Mouse (Mus musculus) cerebellum, adult 8-10 months (tissue): ENCODE results near the gene Gtf2h5.

Experiments used
- DNase-seq: peaks from one replicate; pipeline ENCODE4 v3.0.0; 2022

Gtf2h5 gene

DNA sequence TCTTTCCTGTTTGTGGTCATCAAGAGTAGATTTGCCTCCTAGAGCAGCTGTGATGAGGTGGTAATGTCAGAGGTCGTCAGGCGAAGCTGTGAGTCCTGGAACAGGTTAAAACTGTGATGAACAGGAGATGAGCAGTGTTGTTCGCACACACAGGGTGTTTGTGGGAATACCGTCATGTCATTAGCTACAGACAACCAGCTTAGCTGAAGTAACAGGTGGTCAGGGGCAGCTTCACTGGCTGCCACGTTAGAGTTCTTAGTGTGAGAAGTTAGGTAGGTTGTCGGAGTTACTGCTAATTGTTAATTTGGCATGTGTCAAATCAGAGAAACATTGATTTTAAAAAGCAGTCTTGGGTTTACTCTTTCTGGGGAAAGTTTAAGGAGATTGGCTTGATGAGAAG is 34.1 kb downstream of the Gtf2h5 start:
- DNase-seq = no peak

DNA sequence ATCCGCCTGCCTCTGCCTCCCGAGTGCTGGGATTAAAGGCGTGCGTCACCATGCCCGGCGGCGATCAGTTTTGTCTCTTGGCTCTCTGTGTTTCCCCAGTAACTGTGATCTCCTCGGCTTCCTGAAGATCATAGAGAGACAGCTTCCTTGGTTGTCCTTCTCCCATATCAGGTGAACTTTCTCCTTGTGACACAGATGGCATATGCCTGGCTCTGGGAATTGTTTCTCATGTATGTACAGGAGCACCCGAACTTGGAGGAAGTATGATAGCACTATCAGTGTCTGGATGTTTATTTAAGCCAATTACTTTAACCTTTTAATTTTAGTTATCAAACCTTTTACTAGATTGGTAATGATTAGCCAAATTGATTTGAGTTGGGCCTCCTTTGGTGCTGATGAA is 35.5 kb downstream of the Gtf2h5 start:
- DNase-seq = no peak

DNA sequence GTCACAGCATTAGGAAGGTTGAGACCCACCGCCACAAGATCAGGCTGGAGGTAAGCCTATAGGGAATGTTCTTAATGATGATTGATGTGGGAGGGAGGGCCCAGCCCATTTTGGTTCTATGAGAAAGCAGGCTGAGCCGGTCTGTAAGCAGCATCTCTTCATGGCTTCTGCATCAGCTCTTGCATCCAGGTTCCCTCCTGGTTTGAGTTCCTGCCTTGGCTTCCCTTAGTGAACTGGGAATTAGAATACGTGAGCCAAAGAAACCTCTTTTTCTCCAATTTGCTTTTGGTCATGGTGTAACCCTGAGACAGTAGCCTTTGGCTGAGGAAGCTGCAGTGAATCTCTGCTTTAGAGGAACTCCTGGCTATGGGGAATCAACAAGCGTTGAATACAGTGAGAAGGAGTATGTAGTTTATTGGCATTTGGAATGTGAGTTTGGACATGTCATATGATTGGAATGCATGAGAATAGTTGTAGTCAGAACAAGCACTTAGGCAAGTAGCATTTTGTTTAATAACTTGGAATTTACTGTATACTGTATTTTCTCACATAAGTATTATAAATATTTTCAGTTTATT is 37.7 kb downstream of the Gtf2h5 start:
- DNase-seq = no peak

DNA sequence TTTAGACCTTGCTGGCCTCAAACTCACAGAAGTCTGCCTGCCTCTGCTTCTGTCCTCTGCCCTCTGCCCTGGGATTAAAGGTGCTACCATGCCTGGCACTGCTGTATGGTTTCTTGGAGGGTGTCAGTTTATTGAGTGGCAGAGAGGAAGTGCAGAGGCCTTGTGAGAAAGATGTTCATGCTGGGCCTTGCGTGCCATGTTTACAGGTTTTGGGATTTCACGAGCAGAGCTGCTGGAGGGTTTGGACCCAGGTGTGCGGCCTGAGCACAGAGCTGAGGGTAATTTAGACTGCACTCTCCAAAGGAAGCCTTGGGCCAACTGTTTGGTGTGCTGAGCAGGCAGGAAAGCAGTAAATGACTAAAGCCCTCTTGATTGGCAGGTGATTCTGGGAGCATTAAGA is 38.3 kb downstream of the Gtf2h5 start:
- DNase-seq = no peak

DNA sequence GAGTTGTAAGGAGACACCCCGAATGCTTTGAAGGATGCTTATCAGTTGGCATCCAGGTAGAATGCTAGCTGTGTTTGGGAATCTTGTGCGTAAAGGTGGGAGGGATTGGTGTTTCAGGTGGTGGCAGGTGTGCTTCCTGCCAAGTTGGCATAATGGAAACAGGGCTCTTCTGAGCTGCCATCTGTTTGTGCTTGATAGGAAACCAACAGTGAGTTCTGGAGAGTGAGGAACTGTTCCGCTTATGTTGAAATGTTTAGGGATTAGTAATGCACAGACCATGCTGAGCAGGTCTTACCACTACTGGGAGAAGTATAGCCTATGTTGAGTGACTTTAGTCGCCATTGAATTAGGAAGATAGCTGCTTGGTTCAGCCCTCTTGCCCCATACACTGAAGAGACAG is 39.3 kb downstream of the Gtf2h5 start:
- peak; percentile 81 for DNase-seq

DNA sequence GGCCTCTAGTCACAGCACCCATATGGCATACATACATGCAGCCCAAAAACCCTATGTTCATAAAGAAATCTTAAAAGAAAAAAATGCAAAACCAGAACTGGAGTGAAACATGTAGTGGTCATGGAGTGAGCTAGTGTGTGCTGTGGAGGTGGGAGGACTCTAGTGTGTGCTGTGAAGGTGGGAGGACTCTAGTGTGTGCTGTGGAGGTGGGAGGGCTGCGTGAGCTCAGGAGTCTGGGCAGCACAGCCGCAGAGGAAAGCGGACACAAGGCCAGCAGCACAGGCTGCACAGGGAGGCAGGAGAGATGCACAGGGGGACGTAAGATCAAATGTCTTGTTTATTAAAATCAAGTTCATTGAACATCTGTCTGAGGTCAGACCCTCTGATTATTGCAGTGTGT is 44.2 kb downstream of the Gtf2h5 start:
- no peak for DNase-seq

DNA sequence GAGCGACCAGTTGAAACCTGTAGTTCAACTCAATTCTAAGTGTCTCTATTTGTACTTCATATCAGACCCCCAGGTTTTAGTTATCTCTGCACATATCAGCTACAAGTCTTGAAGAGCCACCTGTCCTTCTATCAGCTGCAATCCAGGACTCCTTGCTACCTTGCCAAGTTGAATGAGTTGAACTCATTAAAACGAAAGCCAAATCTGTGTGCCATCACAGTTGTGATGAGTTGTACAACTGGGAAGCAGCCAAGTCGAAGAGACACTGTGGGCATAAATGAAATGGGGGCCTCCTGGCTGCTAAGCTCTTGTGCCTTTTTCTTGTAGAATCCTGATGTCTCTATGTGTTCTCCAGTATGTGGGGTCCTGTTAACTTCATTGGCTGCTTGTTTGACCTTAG is 45.9 kb downstream of the Gtf2h5 start:
- no peak for DNase-seq

DNA sequence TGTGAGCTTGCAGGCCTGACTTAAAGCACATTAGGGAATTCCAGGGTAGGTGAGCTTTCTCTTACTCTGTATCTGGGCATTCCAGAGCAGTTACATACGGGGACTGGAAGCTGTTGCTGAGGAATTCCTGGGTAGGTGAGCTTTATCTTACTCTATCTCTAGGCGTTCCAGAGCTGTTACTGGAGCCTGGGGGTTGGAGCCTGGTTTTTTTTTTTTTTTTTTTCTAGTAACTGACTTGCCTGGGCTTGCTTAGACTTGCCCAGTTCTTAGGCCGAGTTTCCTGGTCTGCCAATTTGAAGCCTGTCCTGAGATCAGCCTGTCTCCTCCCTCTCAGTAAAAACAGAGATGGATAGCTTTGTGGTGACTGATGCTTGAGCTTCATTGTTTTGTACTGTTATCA is 48.5 kb downstream of the Gtf2h5 start:
- DNase-seq = no peak

DNA sequence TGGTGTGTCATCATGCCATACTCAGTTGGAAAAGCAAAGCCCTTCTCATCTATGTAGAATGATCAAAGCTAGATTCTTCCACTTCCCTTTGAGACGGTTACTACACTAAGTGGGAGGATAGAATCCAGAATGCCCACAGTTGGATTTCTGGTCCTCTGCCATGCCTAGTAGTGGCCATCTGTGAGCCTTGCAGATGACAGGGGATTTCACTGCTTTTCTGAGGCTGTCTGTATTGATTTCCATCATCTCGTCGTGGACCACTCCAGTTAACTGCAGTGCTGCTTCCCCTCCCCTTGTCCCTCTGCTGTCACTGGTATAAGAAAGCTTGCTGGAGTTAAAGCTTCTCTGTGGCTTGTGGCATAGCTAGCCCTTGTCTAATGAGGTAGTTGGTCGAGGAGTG is 49.8 kb downstream of the Gtf2h5 start:
- peak; percentile 88 for DNase-seq

DNA sequence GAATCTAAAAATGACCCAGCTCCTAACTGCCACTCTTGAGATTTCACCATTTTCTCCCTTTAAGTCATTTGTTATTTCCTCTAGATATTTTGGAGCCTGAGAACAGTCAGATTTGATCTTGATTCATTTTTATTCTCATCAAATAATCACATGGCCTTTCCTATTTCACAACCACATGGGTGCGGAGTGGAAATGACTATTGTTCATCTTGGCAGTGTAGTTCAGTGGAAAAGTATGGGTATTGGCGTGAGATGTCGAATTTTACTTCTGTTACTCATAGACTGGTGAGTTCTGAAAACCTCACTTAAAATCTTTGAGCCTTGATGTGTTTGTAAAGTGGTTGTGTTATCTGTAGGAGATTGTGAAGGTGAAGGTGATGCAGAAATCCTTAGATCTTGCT is 51.5 kb downstream of the Gtf2h5 start:
- no peak for DNase-seq
